Mouse (Mus musculus): ENCODE results near the gene Gm37240.

GRCm38 (mm10) chr3:85042126-85042525 is 845.2 kb downstream of the Gm37240 start:
- TF ChIP-seq CTCF (IDR thresholded peaks at IDR 0.05; ENCODE audit: low read depth) (no peak), EP300 (optimal IDR thresholded peaks at IDR 0.05) (no peak)
